Mouse (Mus musculus): ENCODE measurements around the gene Cadm1.

DNA sequence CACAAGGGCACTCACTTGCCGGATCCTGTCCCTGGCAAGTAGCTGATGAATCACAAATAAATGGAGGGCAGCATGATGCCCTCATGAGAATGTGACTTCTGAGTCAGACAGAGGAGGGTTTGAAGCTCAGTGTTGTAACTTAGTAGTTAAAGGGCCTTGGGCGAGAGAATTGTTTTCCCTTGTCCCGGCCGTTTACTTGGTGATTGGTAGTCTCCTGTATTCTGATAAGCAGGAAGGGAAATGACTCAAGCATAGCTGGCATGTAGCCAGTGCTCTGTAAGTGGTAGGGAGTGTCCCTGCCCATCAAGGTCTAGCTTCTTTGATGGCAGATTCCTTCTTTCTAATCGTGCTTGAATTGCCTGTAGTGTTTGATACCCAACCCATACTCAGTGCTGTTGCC lies 59.9 kb downstream of the Cadm1 start:
- TF ChIP-seq CTCF (IDR thresholded peaks at IDR 0.05; ENCODE audit: low read depth) (no peak), EP300 (IDR thresholded peaks at IDR 0.05; ENCODE audit: low read depth) (no peak)
